Mouse (Mus musculus): ENCODE measurements around the gene Olfr1445. TPM values are rescaled to one million over a fixed set of nuclear protein-coding genes. Genes with fewer than 3 reads are reported as not detected.

Gene Olfr1445
- polyA plus RNA-seq (2012; ENCODE audit: insufficient read depth, insufficient read length, low replicate concordance, missing spikeins): not detected in 2 replicates

- Histone ChIP-seq H3K27ac (ENCODE audit: insufficient read depth, low read depth, low read length) (no peak within 1 kb of the TSS), H3K4me1 (ENCODE audit: control insufficient read depth, insufficient read depth, low read length) (no peaks in the 10 kb centered on the region), H3K4me3 (ENCODE audit: insufficient read depth, low read depth, low read length) (no peak within 1 kb of the TSS)
- TF ChIP-seq POLR2A (IDR thresholded peaks at IDR 0.05; ENCODE audit: insufficient read depth, low read depth, low read length): no peak
- no peak for TF ChIP-seq CTCF (IDR thresholded peaks at IDR 0.05; ENCODE audit: insufficient read depth, low read depth, low read length)
- 90% methylated on average over 2 of the region's 2 CpGs for WGBS
Measured at GRCm38 (mm10) chr19:12883555-12883954, at the start of gene Olfr1445. Olfr1445 (plus strand) TSS chr19:12883855.

- 67% methylated on average over 1 of the region's 1 CpGs for WGBS
- TF ChIP-seq CTCF (IDR thresholded peaks at IDR 0.05; ENCODE audit: insufficient read depth, low read depth, low read length) (no peak), POLR2A (IDR thresholded peaks at IDR 0.05; ENCODE audit: insufficient read depth, low read depth, low read length) (no peak)
Measured at GRCm38 (mm10) chr19:12838507-12838906, 45.1 kb upstream of the Olfr1445 start.

GRCm38 (mm10) chr19:12846382-12846781 is 37.3 kb upstream of the Olfr1445 start, which contains the start of gene Gm5244:
Gm5244 (plus strand) TSS chr19:12846682.
- TF ChIP-seq CTCF (IDR thresholded peaks at IDR 0.05; ENCODE audit: insufficient read depth, low read depth, low read length) (no peak), POLR2A (IDR thresholded peaks at IDR 0.05; ENCODE audit: insufficient read depth, low read depth, low read length) (no peak)

More at GRCm38 (mm10) chr19:12838507-12838906, 45.1 kb upstream of the Olfr1445 start:
- Histone ChIP-seq H3K4me3 (ENCODE audit: insufficient read depth, low read depth, low read length) (no peak overlapping the region), H3K27ac (ENCODE audit: insufficient read depth, low read depth, low read length) (no peak overlapping the region), H3K4me1 (ENCODE audit: control insufficient read depth, insufficient read depth, low read length) (peaks cover 3% of the 10 kb centered on the region; the same call in 1 of the 2 replicates)

GRCm38 (mm10) chr19:12856983-12857382 is 26.7 kb upstream of the Olfr1445 start, which contains the start of gene Olfr1444:
Olfr1444 (plus strand) TSS chr19:12857283.
- Histone ChIP-seq H3K4me3 (ENCODE audit: insufficient read depth, low read depth, low read length) (no peak within 1 kb of the TSS), H3K4me1 (ENCODE audit: control insufficient read depth, insufficient read depth, low read length) (no peaks in the 10 kb centered on the region), H3K27ac (ENCODE audit: insufficient read depth, low read depth, low read length) (no peak within 1 kb of the TSS)
- 74% methylated on average over 1 of the region's 1 CpGs for WGBS
- TF ChIP-seq CTCF (IDR thresholded peaks at IDR 0.05; ENCODE audit: insufficient read depth, low read depth, low read length): no peak
- TF ChIP-seq POLR2A (IDR thresholded peaks at IDR 0.05; ENCODE audit: insufficient read depth, low read depth, low read length): no peak

More at GRCm38 (mm10) chr19:12846382-12846781, 37.3 kb upstream of the Olfr1445 start, which contains the start of gene Gm5244:
- no peaks in the 10 kb centered on the region for H3K4me1 ChIP-seq (ENCODE audit: control insufficient read depth, insufficient read depth, low read length)
- no peak within 1 kb of the TSS for H3K4me3 ChIP-seq (ENCODE audit: insufficient read depth, low read depth, low read length)
- H3K27ac ChIP-seq (ENCODE audit: insufficient read depth, low read depth, low read length): no peak within 1 kb of the TSS

- Histone ChIP-seq H3K27ac (ENCODE audit: insufficient read depth, low read depth, low read length) (no peak within 1 kb of the TSS), H3K4me3 (ENCODE audit: insufficient read depth, low read depth, low read length) (no peak within 1 kb of the TSS), H3K4me1 (ENCODE audit: control insufficient read depth, insufficient read depth, low read length) (no peaks in the 10 kb centered on the region)
- TF ChIP-seq CTCF (IDR thresholded peaks at IDR 0.05; ENCODE audit: insufficient read depth, low read depth, low read length) (no peak), POLR2A (IDR thresholded peaks at IDR 0.05; ENCODE audit: insufficient read depth, low read depth, low read length) (no peak)
- WGBS: 88% methylated on average over 1 of the region's 1 CpGs
Measured at GRCm38 (mm10) chr19:12893424-12893823, 9.8 kb downstream of the Olfr1445 start, which contains the start of gene Olfr1446. Olfr1446 (minus strand) TSS chr19:12893524.

GRCm38 (mm10) chr19:12903643-12904042 is 20.0 kb downstream of the Olfr1445 start, which contains the start of gene Olfr1447:
Olfr1447 (minus strand) TSS chr19:12903743.
- 92% methylated on average over 1 of the region's 1 CpGs for WGBS
- no peak within 1 kb of the TSS for H3K4me3 ChIP-seq (ENCODE audit: insufficient read depth, low read depth, low read length)
- TF ChIP-seq POLR2A (IDR thresholded peaks at IDR 0.05; ENCODE audit: insufficient read depth, low read depth, low read length): no peak
- no peak for TF ChIP-seq CTCF (IDR thresholded peaks at IDR 0.05; ENCODE audit: insufficient read depth, low read depth, low read length)
- no peaks in the 10 kb centered on the region for H3K4me1 ChIP-seq (ENCODE audit: control insufficient read depth, insufficient read depth, low read length)
- no peak within 1 kb of the TSS for H3K27ac ChIP-seq (ENCODE audit: insufficient read depth, low read depth, low read length)

GRCm38 (mm10) chr19:12924319-12924718 is 40.7 kb downstream of the Olfr1445 start, which contains the start of gene Olfr1448:
Olfr1448 (minus strand) TSS chr19:12924419.
- TF ChIP-seq CTCF (IDR thresholded peaks at IDR 0.05; ENCODE audit: insufficient read depth, low read depth, low read length): no peak
- no peak for TF ChIP-seq POLR2A (IDR thresholded peaks at IDR 0.05; ENCODE audit: insufficient read depth, low read depth, low read length)
- no peak within 1 kb of the TSS for H3K27ac ChIP-seq (ENCODE audit: insufficient read depth, low read depth, low read length)
- no peak within 1 kb of the TSS for H3K4me3 ChIP-seq (ENCODE audit: insufficient read depth, low read depth, low read length)
- WGBS: 67% methylated on average over 1 of the region's 1 CpGs
- no peaks in the 10 kb centered on the region for H3K4me1 ChIP-seq (ENCODE audit: control insufficient read depth, insufficient read depth, low read length)

GRCm38 (mm10) chr19:12930540-12930939 is 46.9 kb downstream of the Olfr1445 start, which contains the start of gene Olfr1449:
Olfr1449 (plus strand) TSS chr19:12930840.
- TF ChIP-seq CTCF (IDR thresholded peaks at IDR 0.05; ENCODE audit: insufficient read depth, low read depth, low read length) (no peak), POLR2A (IDR thresholded peaks at IDR 0.05; ENCODE audit: insufficient read depth, low read depth, low read length) (no peak)
- no peaks in the 10 kb centered on the region for H3K4me1 ChIP-seq (ENCODE audit: control insufficient read depth, insufficient read depth, low read length)
- no peak within 1 kb of the TSS for H3K27ac ChIP-seq (ENCODE audit: insufficient read depth, low read depth, low read length)
- H3K4me3 ChIP-seq (ENCODE audit: insufficient read depth, low read depth, low read length): no peak within 1 kb of the TSS

Other genes with a start within 250 kb of the Olfr1445 start
- not detected in 2 replicates for gene Olfr1442, start 213.4 kb upstream of the Olfr1445 start, polyA plus RNA-seq (2012; ENCODE audit: insufficient read depth, insufficient read length, low replicate concordance, missing spikeins)
- not detected in 2 replicates for gene Olfr1443, start 205.7 kb upstream of the Olfr1445 start, polyA plus RNA-seq (2012; ENCODE audit: insufficient read depth, insufficient read length, low replicate concordance, missing spikeins)
- gene Keg1, start 188.1 kb upstream of the Olfr1445 start, polyA plus RNA-seq (2012; ENCODE audit: insufficient read depth, insufficient read length, low replicate concordance, missing spikeins): not detected in 2 replicates
- gene Cntf, start 118.2 kb upstream of the Olfr1445 start, polyA plus RNA-seq (2012; ENCODE audit: insufficient read depth, insufficient read length, low replicate concordance, missing spikeins): not detected in 2 replicates
- 94.6 and 138 TPM in 2 replicates for gene Zfp91, start 87.7 kb upstream of the Olfr1445 start, polyA plus RNA-seq (2012; ENCODE audit: insufficient read depth, insufficient read length, low replicate concordance, missing spikeins)
- gene Lpxn, start 87.7 kb upstream of the Olfr1445 start, polyA plus RNA-seq (2012; ENCODE audit: insufficient read depth, insufficient read length, low replicate concordance, missing spikeins): not detected in 2 replicates
- gene Gm5244, start 37.2 kb upstream of the Olfr1445 start, polyA plus RNA-seq (2012; ENCODE audit: insufficient read depth, insufficient read length, low replicate concordance, missing spikeins): not detected in 2 replicates
- not detected in 2 replicates for gene Olfr1444, start 26.6 kb upstream of the Olfr1445 start, polyA plus RNA-seq (2012; ENCODE audit: insufficient read depth, insufficient read length, low replicate concordance, missing spikeins)
- not detected in 2 replicates for gene Olfr1446, start 9.7 kb downstream of the Olfr1445 start, polyA plus RNA-seq (2012; ENCODE audit: insufficient read depth, insufficient read length, low replicate concordance, missing spikeins)
- gene Olfr1447, start 19.9 kb downstream of the Olfr1445 start, polyA plus RNA-seq (2012; ENCODE audit: insufficient read depth, insufficient read length, low replicate concordance, missing spikeins): not detected in 2 replicates
- not detected in 2 replicates for gene Olfr1448, start 40.6 kb downstream of the Olfr1445 start, polyA plus RNA-seq (2012; ENCODE audit: insufficient read depth, insufficient read length, low replicate concordance, missing spikeins)
- gene Olfr1449, start 47.0 kb downstream of the Olfr1445 start, polyA plus RNA-seq (2012; ENCODE audit: insufficient read depth, insufficient read length, low replicate concordance, missing spikeins): not detected in 2 replicates
- not detected in 2 replicates for gene Olfr1450, start 66.4 kb downstream of the Olfr1445 start, polyA plus RNA-seq (2012; ENCODE audit: insufficient read depth, insufficient read length, low replicate concordance, missing spikeins)
- not detected in 2 replicates for gene Olfr1451, start 111.2 kb downstream of the Olfr1445 start, polyA plus RNA-seq (2012; ENCODE audit: insufficient read depth, insufficient read length, low replicate concordance, missing spikeins)
- not detected in 2 replicates for gene Olfr1453, start 144.5 kb downstream of the Olfr1445 start, polyA plus RNA-seq (2012; ENCODE audit: insufficient read depth, insufficient read length, low replicate concordance, missing spikeins)
- gene Olfr1454, start 176.8 kb downstream of the Olfr1445 start, polyA plus RNA-seq (2012; ENCODE audit: insufficient read depth, insufficient read length, low replicate concordance, missing spikeins): not detected in 2 replicates
- not detected in 2 replicates for gene Olfr1457, start 214.0 kb downstream of the Olfr1445 start, polyA plus RNA-seq (2012; ENCODE audit: insufficient read depth, insufficient read length, low replicate concordance, missing spikeins)
- gene Olfr1458, start 222.9 kb downstream of the Olfr1445 start, polyA plus RNA-seq (2012; ENCODE audit: insufficient read depth, insufficient read length, low replicate concordance, missing spikeins): not detected in 2 replicates

All from olfactory bulb, adult 2 months (tissue).